Mouse (Mus musculus) T-helper 1 cell (primary cell): Measurements from ENCODE around the gene Perp.

ENCODE experiments used
- in situ Hi-C: fragments of 300-600 bp; cut with MboI, MseI; formaldehyde crosslinking; loops from one replicate; pipeline ENCODE4 v1.15.1; 2025; ENCODE audit warnings: high pct_unique_total_duplicates

Gene Perp

GRCm38 (mm10) chr10:18860831-18861230, 16.0 kb downstream of the Perp start:
- in situ Hi-C loops: no loop called here

- in situ Hi-C loops: no loop called here
These were observed 16.6 kb downstream of the Perp start for GRCm38 (mm10) chr10:18861418-18861817.

- in situ Hi-C loops: no loop called here
These were observed 18.5 kb downstream of the Perp start for GRCm38 (mm10) chr10:18863332-18863731.

- in situ Hi-C loops: no loop called here
These were observed 19.9 kb downstream of the Perp start for GRCm38 (mm10) chr10:18864753-18865152.

- in situ Hi-C loops: no loop called here
These were observed 26.2 kb downstream of the Perp start for GRCm38 (mm10) chr10:18870990-18871389.

GRCm38 (mm10) chr10:18876211-18876610, 31.4 kb downstream of the Perp start:
- in situ Hi-C loops: no loop called here

- in situ Hi-C loops: no loop called here
These were observed 33.3 kb downstream of the Perp start for GRCm38 (mm10) chr10:18878111-18878510.

GRCm38 (mm10) chr10:18879160-18879559, 34.3 kb downstream of the Perp start:
- in situ Hi-C loops: no loop called here

- in situ Hi-C loops: no loop called here
These were observed 34.9 kb downstream of the Perp start for GRCm38 (mm10) chr10:18879690-18880089.

- in situ Hi-C loops: no loop called here
These were observed 37.4 kb downstream of the Perp start for GRCm38 (mm10) chr10:18882190-18882589.

GRCm38 (mm10) chr10:18886918-18887625, 42.3 kb downstream of the Perp start:
- in situ Hi-C loops: no loop called here

- in situ Hi-C loops: no loop called here
These were observed 43.9 kb downstream of the Perp start for GRCm38 (mm10) chr10:18888751-18889150.

GRCm38 (mm10) chr10:18889255-18889654, 44.4 kb downstream of the Perp start:
- in situ Hi-C loops: no loop called here

- in situ Hi-C loops: no loop called here
These were observed 46.3 kb downstream of the Perp start for GRCm38 (mm10) chr10:18891110-18891509.

- in situ Hi-C loops: no loop called here
These were observed 47.3 kb downstream of the Perp start for GRCm38 (mm10) chr10:18892102-18892501.

- in situ Hi-C loops: loop anchor here (5.0 kb wide), 1 partner anchor 52 kb away; no protein-coding TSS in a partner anchor
These were observed 49.7 kb downstream of the Perp start for GRCm38 (mm10) chr10:18894259-18895166.

GRCm38 (mm10) chr10:18904108-18904507, 59.3 kb downstream of the Perp start:
- in situ Hi-C loops: loop anchor here (5.0 kb wide), 1 partner anchor 142 kb away; no protein-coding TSS in a partner anchor
